Mouse (Mus musculus) lung, postnatal 0 days (tissue): ENCODE measurements at regions not wholly inside any gene's neighbourhood (a gene's known extent, or its start where the extent isn't known, plus 50 kb on each side); places are given as distances from the start of the nearest gene placed in this dataset.

Experiments
- CTCF ChIP-seq: IDR thresholded peaks from 2 replicates; pipeline ENCODE4 v1.5.1; 2016; ENCODE audit warnings: antibody characterized with exemption, mild to moderate bottlenecking
- EP300 ChIP-seq: IDR thresholded peaks from 2 replicates; pipeline ENCODE4 v1.6.1; 2016; ENCODE audit warnings: antibody characterized with exemption, mild to moderate bottlenecking, control low read depth

DNA sequence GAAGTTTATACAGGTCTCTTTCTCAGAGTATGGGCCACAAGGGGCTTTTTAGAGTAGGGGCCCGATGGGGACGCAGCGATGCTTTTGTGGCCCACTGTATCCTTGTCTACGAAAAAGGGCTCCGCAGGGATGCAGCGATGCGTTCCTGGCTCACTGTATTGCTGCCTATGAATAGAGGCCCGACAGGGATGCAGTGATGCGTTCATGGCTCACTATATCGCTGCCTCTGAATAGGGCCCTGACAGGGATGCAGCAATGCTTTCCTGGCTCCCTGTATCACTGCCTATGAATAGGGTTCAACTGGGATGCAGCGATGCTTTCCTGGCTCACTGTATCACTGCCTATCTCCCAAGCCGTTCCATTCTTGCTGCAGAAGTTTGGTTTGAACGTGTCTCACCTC, 65.4 kb upstream of the Cep162 start:
- TF ChIP-seq CTCF (no peak), EP300 (no peak)
